Mouse (Mus musculus) frontal cortex, postnatal 14 days (tissue): ENCODE measurements around the gene Eda.

ENCODE experiments used
- DNase-seq, 2 experiments: peaks; one replicate each; pipeline ENCODE4 v3.0.0; 2022; ENCODE audit warnings: low spot score in 2 of 2

Eda gene

GRCm38 (mm10) chrX:99975250-99975984, at the start of gene Eda:
TSS of gene Eda (plus strand) at chrX:99975606.
- DNase-seq, result peak; percentile 59 to 73

- no peak for DNase-seq
Observed at GRCm38 (mm10) chrX:99961002-99961401, 14.4 kb upstream of the Eda start.

GRCm38 (mm10) chrX:99970111-99970510, 5.3 kb upstream of the Eda start:
- no peak for DNase-seq

GRCm38 (mm10) chrX:99974381-99974780, 1.0 kb upstream of the Eda start:
- no peak for DNase-seq

GRCm38 (mm10) chrX:99974803-99975202, 603 bp upstream of the Eda start:
- DNase-seq, result no peak

GRCm38 (mm10) chrX:99975985-99976924, 849 bp downstream of the Eda start:
- DNase-seq, result peak in 1 of 2 experiments; percentile 2

GRCm38 (mm10) chrX:99978354-99978753, 2.9 kb downstream of the Eda start:
- DNase-seq, result no peak

GRCm38 (mm10) chrX:99993434-99993833, 18.0 kb downstream of the Eda start:
- no peak for DNase-seq

- DNase-seq, result no peak
Observed at GRCm38 (mm10) chrX:99999342-99999741, 23.9 kb downstream of the Eda start.

- DNase-seq, result no peak
Observed at GRCm38 (mm10) chrX:100118362-100118761, 143.0 kb downstream of the Eda start.

- no peak for DNase-seq
Observed at GRCm38 (mm10) chrX:100195286-100195685, 219.9 kb downstream of the Eda start.

GRCm38 (mm10) chrX:100313652-100314051, 338.2 kb downstream of the Eda start:
- DNase-seq, result no peak

GRCm38 (mm10) chrX:100314172-100314902, 338.9 kb downstream of the Eda start:
- no peak for DNase-seq

GRCm38 (mm10) chrX:100340687-100341086, 365.3 kb downstream of the Eda start:
- DNase-seq, result no peak

GRCm38 (mm10) chrX:100344433-100344832, 369.0 kb downstream of the Eda start:
- DNase-seq, result no peak

- no peak for DNase-seq
Observed at GRCm38 (mm10) chrX:100356974-100357373, 381.6 kb downstream of the Eda start.

GRCm38 (mm10) chrX:100389887-100390286, 414.5 kb downstream of the Eda start:
- DNase-seq, result no peak

GRCm38 (mm10) chrX:100392304-100392703, 416.9 kb downstream of the Eda start:
- peak in 1 of 2 experiments; percentile 12 for DNase-seq

GRCm38 (mm10) chrX:100394223-100394861, 418.9 kb downstream of the Eda start:
- no peak for DNase-seq

GRCm38 (mm10) chrX:100395026-100395425, 419.6 kb downstream of the Eda start:
- DNase-seq, result no peak

GRCm38 (mm10) chrX:100400900-100401299, 425.5 kb downstream of the Eda start:
- DNase-seq, result no peak

GRCm38 (mm10) chrX:100401657-100402056, 426.3 kb downstream of the Eda start:
- DNase-seq, result no peak
